8 mouse cellular contexts compared by ENCODE assay signal in genomic region chr16:38902111-38902778, GRCm38 (mm10). TPM values are rescaled to one million over a fixed set of nuclear protein-coding genes. Genes with fewer than 3 reads are reported as not detected.
DNase-seq lines count a peak whose midpoint lies in the region; ATAC-seq and TF ChIP-seq lines count a peak whose summit lies in the region.

No protein-coding gene starts in this region.

- TF ChIP-seq EP300 in heart, postnatal 0 days (IDR thresholded peaks at IDR 0.05; ENCODE audit: low read depth) = no peak
- TF ChIP-seq EP300 in stomach, postnatal 0 days (optimal IDR thresholded peaks at IDR 0.05) = no peak

- peak; percentile 97 for ATAC-seq in forebrain, embryonic 13.5 days
- peak; percentile 99 for ATAC-seq in heart, postnatal 0 days (ENCODE audit: insufficient read depth, low read depth)
- peak; percentile 93 for ATAC-seq in liver, embryonic 15.5 days (ENCODE audit: insufficient read depth)
- peak; percentile 95 for ATAC-seq in neural tube, embryonic 12.5 days (ENCODE audit: low FRiP score, low read depth)
- ATAC-seq in stomach, postnatal 0 days (ENCODE audit: low FRiP score, low TSS enrichment) = peak; percentile 99

- peak overlapping the region; percentile 85 for H3K9ac ChIP-seq in forebrain, embryonic 13.5 days
- H3K9ac ChIP-seq in heart, postnatal 0 days (replicated peaks; ENCODE audit: low read depth, low read length) = peak overlapping the region; percentile 60
- H3K9ac ChIP-seq in liver, embryonic 15.5 days = no peak overlapping the region; the same call in 1 of the 2 replicates
- H3K9ac ChIP-seq in neural tube, embryonic 12.5 days = peak overlapping the region; percentile 70
- H3K9ac ChIP-seq in stomach, postnatal 0 days (ENCODE audit: low read length) = peak overlapping the region; percentile 64

- H3K27me3 ChIP-seq in forebrain, embryonic 13.5 days = 0 out of 2 replicates have a peak, but pooled peaks cover 11% of the 10 kb centered on the region
- H3K27me3 ChIP-seq in heart, postnatal 0 days (ENCODE audit: control insufficient read depth, insufficient read depth, low read length) = peaks cover 51% of the 10 kb centered on the region
- peaks cover 43% of the 10 kb centered on the region for H3K27me3 ChIP-seq in liver, embryonic 15.5 days
- 0 out of 2 replicates have a peak, but pooled peaks cover 3% of the 10 kb centered on the region for H3K27me3 ChIP-seq in neural tube, embryonic 12.5 days (replicated peaks)
- 0 out of 2 replicates have a peak, but pooled peaks cover 2% of the 10 kb centered on the region for H3K27me3 ChIP-seq in stomach, postnatal 0 days (ENCODE audit: control insufficient read depth, insufficient read depth, low read length)

- 1% methylated on average over 42 of the region's 71 CpGs for WGBS in forebrain, embryonic 13.5 days
- WGBS in heart, postnatal 0 days = under 1% methylated on average over 70 of the region's 71 CpGs
- WGBS in liver, embryonic 15.5 days (ENCODE audit: insufficient replicate concordance) = under 1% methylated on average over 71 of the region's 71 CpGs
- under 1% methylated on average over 71 of the region's 71 CpGs for WGBS in neural tube, embryonic 12.5 days
- 1% methylated on average over 41 of the region's 71 CpGs for WGBS in stomach, postnatal 0 days

- peaks cover 35% of the 10 kb centered on the region for H3K4me1 ChIP-seq in forebrain, embryonic 13.5 days
- H3K4me1 ChIP-seq in heart, postnatal 0 days (ENCODE audit: control insufficient read depth, insufficient read depth) = no peaks in the 10 kb centered on the region
- H3K4me1 ChIP-seq in liver, embryonic 15.5 days (replicated peaks) = no peaks in the 10 kb centered on the region
- no peaks in the 10 kb centered on the region for H3K4me1 ChIP-seq in neural tube, embryonic 12.5 days
- no peaks in the 10 kb centered on the region for H3K4me1 ChIP-seq in stomach, postnatal 0 days (replicated peaks; ENCODE audit: control insufficient read depth, insufficient read depth)

- peak overlapping the region; percentile 69 for H3K27ac ChIP-seq in forebrain, embryonic 13.5 days
- no peak overlapping the region for H3K27ac ChIP-seq in heart, postnatal 0 days (ENCODE audit: low read depth)
- no peak overlapping the region for H3K27ac ChIP-seq in liver, embryonic 15.5 days (replicated peaks)
- no peak overlapping the region for H3K27ac ChIP-seq in neural tube, embryonic 12.5 days
- 0 out of 2 replicates have a peak overlapping the region, but pooled peaks have one; percentile 30 for H3K27ac ChIP-seq in stomach, postnatal 0 days (replicated peaks)

- peak overlapping the region; percentile 76 for H3K4me3 ChIP-seq in forebrain, embryonic 13.5 days
- H3K4me3 ChIP-seq in heart, postnatal 0 days (ENCODE audit: low read depth, low read length) = peak overlapping the region; percentile 77
- H3K4me3 ChIP-seq in liver, embryonic 15.5 days (replicated peaks) = peak overlapping the region; percentile 52
- peak overlapping the region; percentile 72 for H3K4me3 ChIP-seq in neural tube, embryonic 12.5 days
- H3K4me3 ChIP-seq in stomach, postnatal 0 days (ENCODE audit: low read depth, low read length) = peak overlapping the region; percentile 59

- H3K36me3 ChIP-seq in forebrain, embryonic 13.5 days (ENCODE audit: poor library complexity, severe bottlenecking) = no peaks in the 10 kb centered on the region
- H3K36me3 ChIP-seq in heart, postnatal 0 days (replicated peaks; ENCODE audit: control insufficient read depth, insufficient read depth, low read length) = no peaks in the 10 kb centered on the region
- H3K36me3 ChIP-seq in liver, embryonic 15.5 days (replicated peaks) = no peaks in the 10 kb centered on the region
- no peaks in the 10 kb centered on the region for H3K36me3 ChIP-seq in neural tube, embryonic 12.5 days
- H3K36me3 ChIP-seq in stomach, postnatal 0 days (ENCODE audit: control insufficient read depth, insufficient read depth, low read length) = no peaks in the 10 kb centered on the region

- H3K9me3 ChIP-seq in forebrain, embryonic 13.5 days (replicated peaks) = no peaks in the 10 kb centered on the region
- no peaks in the 10 kb centered on the region for H3K9me3 ChIP-seq in heart, postnatal 0 days (replicated peaks; ENCODE audit: control insufficient read depth, low read length)
- H3K9me3 ChIP-seq in liver, embryonic 15.5 days (replicated peaks) = no peaks in the 10 kb centered on the region
- no peaks in the 10 kb centered on the region for H3K9me3 ChIP-seq in neural tube, embryonic 12.5 days
- no peaks in the 10 kb centered on the region for H3K9me3 ChIP-seq in stomach, postnatal 0 days (ENCODE audit: control insufficient read depth, low read length)

- peak; percentile 91 for TF ChIP-seq CTCF in heart, postnatal 0 days (IDR thresholded peaks at IDR 0.05; ENCODE audit: low read depth)
- TF ChIP-seq CTCF in stomach, postnatal 0 days (IDR thresholded peaks at IDR 0.05; ENCODE audit: low read depth) = peak; percentile 94

- peak overlapping the region; percentile 76 for H3K4me2 ChIP-seq in forebrain, embryonic 13.5 days
- peak overlapping the region; percentile 100 for H3K4me2 ChIP-seq in heart, postnatal 0 days (ENCODE audit: low read depth, low read length)
- peak overlapping the region; percentile 73 for H3K4me2 ChIP-seq in liver, embryonic 15.5 days
- peak overlapping the region; percentile 88 for H3K4me2 ChIP-seq in neural tube, embryonic 12.5 days (replicated peaks)
- H3K4me2 ChIP-seq in stomach, postnatal 0 days (replicated peaks; ENCODE audit: low read depth) = peak overlapping the region; percentile 94

- peak; percentile 86 for DNase-seq in CD4-positive, CD25-positive, alpha-beta regulatory T cell, adult 2 months (ENCODE audit: low read depth, low spot score)
- DNase-seq in c-Kit-positive CD71-positive TER-119-negative erythroid progenitor cells, embryonic 14.5 days (ENCODE audit: low read depth) = peak; percentile 44
- peak; percentile 89 for DNase-seq in heart, postnatal 0 days (ENCODE audit: low spot score)
- DNase-seq in kidney, postnatal 36 days = peak; percentile 91 to 95
- peak; percentile 94 for DNase-seq in stomach, postnatal 0 days (ENCODE audit: low spot score)

RNA-seq across cellular contexts. Expression of gene Igsf11, which starts 9.8 kb away (rescaled TPM):
- 3.6 and 4.6 TPM in 2 replicates for polyA plus RNA-seq in forebrain, embryonic 13.5 days (2015; fragmentation: Nextera tagmentation; extraction: Ambion mirVana)
- total RNA-seq in heart, postnatal 0 days (2014; rRNA removed; ENCODE audit: low replicate concordance) = 0.19 and 2.6 TPM in 2 replicates
- 0.07 and 0.16 TPM in 2 replicates for polyA plus RNA-seq in heart, postnatal 0 days (2015; fragmentation: Nextera tagmentation; extraction: Ambion mirVana)
- 0.08 and 0.13 TPM in 2 replicates for polyA plus RNA-seq in liver, embryonic 15.5 days (2015; fragmentation: Nextera tagmentation; extraction: Ambion mirVana)
- polyA plus RNA-seq in neural tube, embryonic 12.5 days (2016; fragmentation: Nextera tagmentation; extraction: Ambion mirVana) = 4.3 and 4.6 TPM in 2 replicates
- polyA plus RNA-seq in stomach, postnatal 0 days (2015; fragmentation: Nextera tagmentation; extraction: Ambion mirVana) = 0.56 and 0.63 TPM in 2 replicates

Comparison
In these comparisons a context has a peak if more than half of its experiments do, and no peak if none do; other contexts are left out.
1. DNase-seq: peak in every context shown above with its lines; median percentile 94 in stomach, postnatal 0 days; 93 in kidney, postnatal 36 days; 89 in heart, postnatal 0 days; 86 in CD4-positive, CD25-positive, alpha-beta regulatory T cell, adult 2 months; 44 in c-Kit-positive CD71-positive TER-119-negative erythroid progenitor cells, embryonic 14.5 days.
2. H3K27ac ChIP-seq: peak in forebrain, embryonic 13.5 days (single experiment) and stomach, postnatal 0 days (single experiment); none in heart, postnatal 0 days (single experiment), liver, embryonic 15.5 days (single experiment) and neural tube, embryonic 12.5 days (single experiment).
3. Peak in every context shown above with its lines, with median percentiles within 50 percentile points of each other: ATAC-seq, H3K4me2 ChIP-seq and H3K4me3 ChIP-seq.